Mouse (Mus musculus): Measurements from ENCODE around the gene Taf9. TPM values are rescaled to one million over a fixed set of nuclear protein-coding genes. Genes with fewer than 3 reads are reported as not detected.

The Taf9 gene
- 10 to 100 TPM; 26.8 to 35.9 TPM for total RNA-seq (2021)

GRCm38 (mm10) chr13:100651439-100652186 is at the start of gene Taf9:
Taf9 (plus strand) TSS chr13:100651579.
- no peak for DNase-seq (ENCODE audit: low spot score in 2 of 2)
- intact Hi-C loops (cut with DNase I), result loop anchor here (5.0 to 10.0 kb wide), 4 partner anchors 81 to 1307 kb away; partner anchors contain the start of genes Bdp1, Cdk7, Gtf2h2 and Mrps27

GRCm38 (mm10) chr13:100602239-100602902 is 49.0 kb upstream of the Taf9 start:
- DNase-seq (ENCODE audit: low spot score in 2 of 2), result no peak
- intact Hi-C loops (cut with DNase I), result no loop called here

- no peak for DNase-seq (ENCODE audit: low spot score in 2 of 2)
- intact Hi-C loops (cut with DNase I), result no loop called here
These were observed 48.2 kb upstream of the Taf9 start for GRCm38 (mm10) chr13:100603031-100603737.

GRCm38 (mm10) chr13:100603738-100604095 is 47.7 kb upstream of the Taf9 start:
- intact Hi-C loops (cut with DNase I), result no loop called here
- no peak for DNase-seq (ENCODE audit: low spot score in 2 of 2)

- intact Hi-C loops (cut with DNase I), result no loop called here
- no peak for DNase-seq (ENCODE audit: low spot score in 2 of 2)
These were observed 45.5 kb upstream of the Taf9 start for GRCm38 (mm10) chr13:100605845-100606244.

GRCm38 (mm10) chr13:100607756-100608155 is 43.6 kb upstream of the Taf9 start:
- intact Hi-C loops (cut with DNase I), result no loop called here
- DNase-seq (ENCODE audit: low spot score in 2 of 2), result no peak

- intact Hi-C loops (cut with DNase I), result no loop called here
- DNase-seq (ENCODE audit: low spot score in 2 of 2), result no peak
These were observed 40.1 kb upstream of the Taf9 start for GRCm38 (mm10) chr13:100611266-100611665.

GRCm38 (mm10) chr13:100612251-100612650 is 39.1 kb upstream of the Taf9 start:
- DNase-seq (ENCODE audit: low spot score in 2 of 2), result no peak
- intact Hi-C loops (cut with DNase I), result no loop called here

- DNase-seq (ENCODE audit: low spot score in 2 of 2), result no peak
- intact Hi-C loops (cut with DNase I), result no loop called here
These were observed 38.5 kb upstream of the Taf9 start for GRCm38 (mm10) chr13:100612903-100613302.

- intact Hi-C loops (cut with DNase I), result loop anchor here (5.0 kb wide), 1 partner anchor 124 kb away; the partner anchor contains the start of gene Gtf2h2
- DNase-seq (ENCODE audit: low spot score in 2 of 2), result peak; percentile 52 to 54
These were observed 34.9 kb upstream of the Taf9 start, which contains the start of gene Marveld2 for GRCm38 (mm10) chr13:100616181-100617087. Marveld2 (minus strand) TSS chr13:100616971.

- no peak for DNase-seq (ENCODE audit: low spot score in 2 of 2)
- intact Hi-C loops (cut with DNase I), result loop anchor here (5.0 kb wide), 1 partner anchor 125 kb away; the partner anchor contains the start of gene Gtf2h2
These were observed 33.8 kb upstream of the Taf9 start for GRCm38 (mm10) chr13:100617583-100617982.

- intact Hi-C loops (cut with DNase I), result no loop called here
- DNase-seq (ENCODE audit: low spot score in 2 of 2), result no peak
These were observed 29.1 kb upstream of the Taf9 start for GRCm38 (mm10) chr13:100622241-100622640.

GRCm38 (mm10) chr13:100634106-100634691 is 17.2 kb upstream of the Taf9 start:
- intact Hi-C loops (cut with DNase I), result no loop called here
- no peak for DNase-seq (ENCODE audit: low spot score in 2 of 2)

- no peak for DNase-seq (ENCODE audit: low spot score in 2 of 2)
- intact Hi-C loops (cut with DNase I), result no loop called here
These were observed 8.7 kb upstream of the Taf9 start for GRCm38 (mm10) chr13:100642471-100643209.

GRCm38 (mm10) chr13:100648223-100648622 is 3.2 kb upstream of the Taf9 start:
- DNase-seq (ENCODE audit: low spot score in 2 of 2), result no peak
- intact Hi-C loops (cut with DNase I), result loop anchor here (5.0 kb wide), 1 partner anchor 521 kb away; no protein-coding TSS in a partner anchor

GRCm38 (mm10) chr13:100650550-100651438 is 585 bp upstream of the Taf9 start, which contains the start of the genes Ak6 and Rad17:
Ak6 (plus strand) TSS chr13:100650979.
Rad17 (minus strand) TSS chr13:100651051.
- intact Hi-C loops (cut with DNase I), result loop anchor here (5.0 to 10.0 kb wide), 4 partner anchors 82 to 1306 kb away; partner anchors contain the start of genes Bdp1, Cdk7, Gtf2h2 and Mrps27
- DNase-seq (ENCODE audit: low spot score in 2 of 2), result peak; percentile 96 to 97

- intact Hi-C loops (cut with DNase I), result loop anchor here (10.0 kb wide), 2 partner anchors 553 to 1313 kb away; partner anchors contain the start of genes Bdp1, Mrps27, Ptcd2 and Serf1
- DNase-seq (ENCODE audit: low spot score in 2 of 2), result no peak
These were observed 6.7 kb downstream of the Taf9 start for GRCm38 (mm10) chr13:100658091-100658490.

Measured in left cerebral cortex, postnatal 36 days (tissue).